Comparison of ENCODE assay signal across 8 mouse cellular contexts in genomic region chr4:118427768-118428451, GRCm38 (mm10). TPM values are rescaled to one million over a fixed set of nuclear protein-coding genes. Genes with fewer than 3 reads are reported as not detected.
DNase-seq lines count a peak whose midpoint lies in the region; ATAC-seq lines count a peak whose summit lies in the region.

Elovl1 (plus strand) TSS chr4:118428093.

- H3K36me3 ChIP-seq in heart, embryonic 13.5 days: peaks cover 43% of the 10 kb centered on the region
- H3K36me3 ChIP-seq in liver, embryonic 12.5 days: peaks cover 36% of the 10 kb centered on the region
- peaks cover 21% of the 10 kb centered on the region for H3K36me3 ChIP-seq in stomach, embryonic 14.5 days (ENCODE audit: control insufficient read depth, insufficient read depth, low read length)

- peak within 1 kb of the TSS; percentile 89 for H3K4me3 ChIP-seq in brown adipose tissue, adult 24 weeks (ENCODE audit: insufficient read depth, low read depth, low read length)
- peak within 1 kb of the TSS; percentile 77 for H3K4me3 ChIP-seq in heart, embryonic 13.5 days
- peak within 1 kb of the TSS; percentile 75 for H3K4me3 ChIP-seq in liver, embryonic 12.5 days
- H3K4me3 ChIP-seq in stomach, embryonic 14.5 days (ENCODE audit: low read depth, low read length): peak within 1 kb of the TSS; percentile 76

- H3K9ac ChIP-seq in heart, embryonic 13.5 days: peak within 1 kb of the TSS; percentile 89
- H3K9ac ChIP-seq in liver, embryonic 12.5 days: peak within 1 kb of the TSS; percentile 86
- peak within 1 kb of the TSS; percentile 76 for H3K9ac ChIP-seq in stomach, embryonic 14.5 days (replicated peaks; ENCODE audit: low read depth, low read length)

- under 1% methylated on average over 28 of the region's 31 CpGs for WGBS in heart, embryonic 13.5 days
- WGBS in liver, embryonic 12.5 days (ENCODE audit: insufficient replicate concordance): under 1% methylated on average over 28 of the region's 31 CpGs
- WGBS in stomach, embryonic 14.5 days: under 1% methylated on average over 21 of the region's 31 CpGs

- peak within 1 kb of the TSS; percentile 96 for H3K27ac ChIP-seq in brown adipose tissue, adult 24 weeks (replicated peaks; ENCODE audit: low read depth, low read length)
- peak within 1 kb of the TSS; percentile 84 for H3K27ac ChIP-seq in heart, embryonic 13.5 days (replicated peaks)
- H3K27ac ChIP-seq in liver, embryonic 12.5 days: peak within 1 kb of the TSS; percentile 88
- peak within 1 kb of the TSS; percentile 87 for H3K27ac ChIP-seq in stomach, embryonic 14.5 days (ENCODE audit: low read length)

- peak; percentile 88 for DNase-seq in CD4-positive, CD25-positive, alpha-beta regulatory T cell, adult 2 months (ENCODE audit: low read depth, low spot score)
- peak; percentile 96 for DNase-seq in kidney, postnatal 10 days
- DNase-seq in naive thymus-derived CD4-positive, alpha-beta T cell, adult 2 months (ENCODE audit: low read depth): peak; percentile 78

- peak; percentile 87 for ATAC-seq in erythroid progenitor cell, adult 5-6 weeks (replicated peaks; ENCODE audit: low FRiP score, poor library complexity, severe bottlenecking)
- peak; percentile 95 for ATAC-seq in heart, embryonic 13.5 days (ENCODE audit: extremely low read depth, insufficient number of reproducible peaks, low FRiP score, low TSS enrichment)
- ATAC-seq in liver, embryonic 12.5 days: peak; percentile 89
- ATAC-seq in stomach, embryonic 14.5 days (ENCODE audit: insufficient number of reproducible peaks, insufficient read depth, low FRiP score, low read depth): peak; percentile 96

- no peaks in the 10 kb centered on the region for H3K9me3 ChIP-seq in heart, embryonic 13.5 days
- no peaks in the 10 kb centered on the region for H3K9me3 ChIP-seq in liver, embryonic 12.5 days (replicated peaks)
- no peaks in the 10 kb centered on the region for H3K9me3 ChIP-seq in stomach, embryonic 14.5 days (ENCODE audit: control insufficient read depth, low read depth, low read length)

- H3K4me2 ChIP-seq in heart, embryonic 13.5 days: peak within 1 kb of the TSS; percentile 83
- peak within 1 kb of the TSS; percentile 83 for H3K4me2 ChIP-seq in liver, embryonic 12.5 days
- peak within 1 kb of the TSS; percentile 88 for H3K4me2 ChIP-seq in stomach, embryonic 14.5 days (replicated peaks; ENCODE audit: low read depth, low read length)

- H3K27me3 ChIP-seq in heart, embryonic 13.5 days (replicated peaks): no peaks in the 10 kb centered on the region
- H3K27me3 ChIP-seq in liver, embryonic 12.5 days (replicated peaks): no peaks in the 10 kb centered on the region
- H3K27me3 ChIP-seq in stomach, embryonic 14.5 days (ENCODE audit: control insufficient read depth, insufficient read depth, low read length): no peaks in the 10 kb centered on the region

- H3K4me1 ChIP-seq in brown adipose tissue, adult 24 weeks (ENCODE audit: control insufficient read depth, insufficient read depth, insufficient read length, low read length): peaks cover 7% of the 10 kb centered on the region; the same call in 1 of the 2 replicates
- H3K4me1 ChIP-seq in heart, embryonic 13.5 days: peaks cover 34% of the 10 kb centered on the region
- H3K4me1 ChIP-seq in liver, embryonic 12.5 days: peaks cover 93% of the 10 kb centered on the region
- peaks cover 23% of the 10 kb centered on the region; the same call in 1 of the 2 replicates for H3K4me1 ChIP-seq in stomach, embryonic 14.5 days (ENCODE audit: control insufficient read depth, insufficient read depth, low read length)

RNA-seq across cellular contexts. Expression of gene Elovl1, which starts in this region (rescaled TPM):
- polyA plus RNA-seq in brown adipose tissue, adult 24 weeks (2012; ENCODE audit: insufficient read depth, insufficient read length, missing spikeins): 9.4 and 10.7 TPM in 2 replicates
- total RNA-seq in erythroid progenitor cell, adult 5-6 weeks (2015; ENCODE audit: low replicate concordance): 25.6 and 56.6 TPM in 2 replicates
- 33.8 and 46.0 TPM in 2 replicates for total RNA-seq in erythroid progenitor cell, adult 5-6 weeks (2017; ENCODE audit: low replicate concordance)
- 56.4 and 63.2 TPM in 2 replicates for polyA plus RNA-seq in heart, embryonic 13.5 days (2015; fragmentation: Nextera tagmentation; extraction: Ambion mirVana)
- 117 and 127 TPM in 2 replicates for polyA plus RNA-seq in liver, embryonic 12.5 days (2016; fragmentation: Nextera tagmentation; extraction: Ambion mirVana)
- 109 and 110 TPM in 2 replicates for polyA plus RNA-seq in stomach, embryonic 14.5 days (2014; fragmentation: Nextera tagmentation; extraction: Ambion mirVana)

Comparison
In these comparisons a context has a peak if more than half of its experiments do, and no peak if none do; other contexts are left out.
1. Peak in every context shown above with its lines: DNase-seq, ATAC-seq, H3K4me3 ChIP-seq and H3K27ac ChIP-seq.